Mouse (Mus musculus): ENCODE results near the gene Lamc1. TPM values are rescaled to one million over a fixed set of nuclear protein-coding genes. Genes with fewer than 3 reads are reported as not detected.
"Not testable (repeated sequence)": the region's sequence is repeated elsewhere in the genome, so short reads cannot be mapped to it uniquely, and the experiment has no call there.

Lamc1 gene
- total RNA-seq, 4 experiments from 2014 or later = 49.8 to 71.5 (median 61.8) TPM

- peak; percentile 59 for DNase-seq
Observed at GRCm38 (mm10) chr1:153331796-153332443, 666 bp downstream of the Lamc1 start.

- no peak for DNase-seq
Observed at GRCm38 (mm10) chr1:153331206-153331605, 1.4 kb downstream of the Lamc1 start.

DNA sequence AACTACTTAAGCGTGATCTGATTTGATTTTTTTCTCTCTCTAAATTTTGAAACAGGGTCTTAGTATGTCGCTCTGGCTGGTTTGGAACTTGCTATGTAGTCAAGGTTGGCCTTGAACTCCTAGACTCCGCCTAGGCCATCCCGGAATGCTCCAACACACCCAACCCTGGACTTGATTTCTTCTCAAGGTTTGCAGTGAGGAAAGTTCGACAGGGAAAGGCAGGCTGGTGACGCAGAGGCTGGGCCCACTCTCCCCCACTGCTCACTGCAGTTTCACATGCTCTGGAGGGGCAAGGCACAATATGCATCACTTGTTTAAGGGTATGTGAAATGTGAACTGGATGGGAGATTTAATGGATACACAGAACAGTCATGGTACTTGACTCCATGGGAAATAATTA, 3.3 kb downstream of the Lamc1 start:
- DNase-seq = no peak

- no peak for DNase-seq
Observed at GRCm38 (mm10) chr1:153327063-153327462, 5.5 kb downstream of the Lamc1 start.

- no peak for DNase-seq
Observed at GRCm38 (mm10) chr1:153326226-153326625, 6.4 kb downstream of the Lamc1 start.

GRCm38 (mm10) chr1:153321404-153321803, 11.2 kb downstream of the Lamc1 start:
- DNase-seq = no peak

DNA sequence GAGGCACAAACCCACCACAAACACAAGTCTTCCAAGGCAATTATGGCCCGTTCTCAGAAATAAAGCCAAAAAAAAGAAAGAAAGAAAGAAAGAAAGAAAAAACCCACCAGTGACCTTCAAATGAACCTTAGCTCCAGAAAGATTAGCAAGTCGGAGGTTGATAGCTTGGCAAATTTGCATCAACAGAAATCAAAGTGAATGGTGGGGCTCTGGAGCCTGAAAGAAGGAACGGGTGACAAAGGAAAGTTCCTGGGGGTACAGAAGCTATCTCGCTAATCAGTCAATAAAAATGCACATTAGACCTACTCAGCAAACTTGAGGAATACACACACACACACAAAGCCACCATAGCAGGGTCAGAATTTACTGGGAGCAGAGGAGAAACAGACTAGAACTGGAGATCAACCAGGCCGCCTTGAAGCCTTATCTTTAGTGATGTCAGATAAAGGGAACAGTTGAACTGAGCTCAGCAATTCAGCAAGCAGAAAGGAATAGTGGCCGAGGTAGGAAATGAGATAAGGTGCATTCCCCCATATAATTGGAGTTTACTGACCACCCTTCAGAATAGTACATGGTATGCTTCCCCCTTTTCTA, 11.9 kb downstream of the Lamc1 start:
- no peak for DNase-seq

- DNase-seq = no peak
Observed at GRCm38 (mm10) chr1:153320121-153320520, 12.5 kb downstream of the Lamc1 start.

DNA sequence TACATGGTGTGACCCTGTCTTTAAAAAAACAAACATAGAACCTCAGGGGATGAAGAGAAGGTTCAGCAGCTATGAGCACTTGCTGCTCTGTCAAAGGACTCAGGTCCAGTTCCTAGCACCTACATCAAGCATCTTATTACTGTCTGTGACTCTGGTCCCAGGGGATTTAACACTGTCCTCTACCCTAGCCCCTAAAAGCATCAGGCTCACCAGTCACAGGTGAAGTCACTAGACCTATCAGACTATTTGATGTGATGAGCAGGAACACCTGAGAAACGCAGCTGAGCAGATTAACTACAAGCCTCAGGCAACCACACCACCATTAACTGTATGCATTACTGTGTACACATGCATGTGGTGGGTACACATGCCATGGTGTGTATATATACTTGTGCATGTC, 13.8 kb downstream of the Lamc1 start:
- no peak for DNase-seq

- DNase-seq = no peak
Observed at GRCm38 (mm10) chr1:153318287-153318686, 14.3 kb downstream of the Lamc1 start.

DNA sequence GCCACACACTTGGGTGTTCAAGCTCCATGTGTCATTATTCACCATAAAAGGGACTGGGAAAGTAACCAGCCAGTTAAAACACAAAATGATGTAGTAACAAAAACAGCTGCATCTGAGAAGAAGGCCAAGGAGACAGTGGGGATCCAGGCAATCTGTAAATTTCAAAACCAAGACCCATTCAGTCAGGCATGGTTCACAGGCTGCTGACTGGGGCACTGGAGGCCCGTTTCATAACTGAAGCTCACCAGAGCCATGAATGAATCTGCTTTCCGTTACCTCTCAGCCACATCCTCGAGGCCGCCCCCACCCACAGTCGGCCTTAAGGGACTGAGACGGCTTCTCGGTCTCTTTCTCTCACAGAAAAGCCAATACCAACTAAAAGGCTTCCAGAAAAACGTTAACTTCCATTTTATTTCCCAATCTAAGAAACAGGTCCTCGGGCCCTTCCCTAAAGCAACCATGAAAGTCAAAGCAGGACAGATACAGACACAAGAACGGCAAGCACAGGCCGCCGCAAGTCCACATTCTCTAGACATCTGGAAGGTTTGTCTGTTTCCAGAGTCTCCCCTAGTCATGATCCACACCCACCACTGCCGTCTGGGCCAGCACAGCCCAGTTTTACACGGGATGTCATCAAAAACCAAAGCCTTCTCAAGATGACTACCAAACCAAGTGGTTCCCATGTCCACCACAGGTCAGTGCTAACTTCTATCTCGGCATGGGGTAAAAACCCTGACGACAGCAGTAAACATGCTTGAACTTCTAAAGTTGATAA, 14.9 kb downstream of the Lamc1 start:
- no peak for DNase-seq

DNA sequence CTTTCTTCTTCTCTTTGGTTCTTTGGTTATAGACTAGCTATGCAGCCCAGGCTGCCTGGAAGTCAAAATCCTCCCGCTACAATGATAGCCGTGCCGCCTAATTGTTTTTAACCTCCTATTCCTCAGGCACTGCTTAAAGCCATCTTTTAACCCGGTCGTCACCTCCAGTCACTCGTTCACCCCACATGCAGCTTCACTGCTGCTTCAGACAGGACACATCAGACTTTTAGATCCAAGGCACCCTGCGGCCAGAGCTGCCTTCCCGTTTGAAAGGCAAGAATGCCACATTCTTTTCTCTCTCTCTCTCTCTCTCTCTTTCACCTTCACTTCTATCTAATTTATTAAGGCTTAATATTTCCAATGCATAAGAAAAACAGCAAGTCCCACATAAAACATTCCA, 15.6 kb downstream of the Lamc1 start:
- DNase-seq = no peak

- no peak for DNase-seq
Observed at GRCm38 (mm10) chr1:153316286-153316685, 16.3 kb downstream of the Lamc1 start.

DNA sequence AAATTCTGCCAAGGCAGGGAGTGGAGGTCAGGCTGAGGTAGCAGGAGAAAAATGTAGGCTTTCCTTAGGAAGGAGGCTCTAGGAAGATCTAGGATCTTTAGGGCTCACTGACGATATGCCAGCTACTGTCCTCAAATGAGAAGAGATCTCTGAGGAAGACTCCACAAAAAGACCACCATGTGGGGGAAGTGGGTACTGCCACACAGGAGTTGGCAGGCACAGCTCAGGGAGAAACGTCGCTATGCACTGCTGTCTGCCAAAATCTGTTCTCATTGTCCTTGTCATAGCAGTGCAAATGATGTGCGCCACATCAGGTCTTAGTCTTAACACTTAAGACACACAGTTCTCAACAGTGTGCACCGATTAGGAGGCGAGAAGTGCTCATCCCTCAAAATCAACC, 17.5 kb downstream of the Lamc1 start:
- no peak for DNase-seq

GRCm38 (mm10) chr1:153312992-153313391, 19.6 kb downstream of the Lamc1 start:
- DNase-seq = no peak

DNA sequence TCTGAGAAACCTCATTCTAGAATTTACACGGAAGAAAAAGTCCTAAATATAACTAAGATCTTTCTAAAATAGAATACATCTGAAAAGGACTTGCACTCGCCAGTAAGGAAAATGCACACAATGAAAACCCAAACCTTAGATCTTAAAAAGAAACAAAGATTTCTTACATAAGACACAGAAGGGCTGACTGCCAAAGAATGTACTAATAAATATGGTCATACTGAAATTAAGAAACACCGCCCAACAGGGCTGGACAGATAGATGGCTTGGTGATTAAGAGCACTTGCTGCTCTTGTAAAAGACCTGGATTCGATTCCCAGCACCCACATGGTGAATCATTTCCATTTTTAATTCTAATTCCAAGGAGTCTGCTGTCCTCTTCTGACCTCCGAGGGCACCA, 22.4 kb downstream of the Lamc1 start:
- no peak for DNase-seq

DNA sequence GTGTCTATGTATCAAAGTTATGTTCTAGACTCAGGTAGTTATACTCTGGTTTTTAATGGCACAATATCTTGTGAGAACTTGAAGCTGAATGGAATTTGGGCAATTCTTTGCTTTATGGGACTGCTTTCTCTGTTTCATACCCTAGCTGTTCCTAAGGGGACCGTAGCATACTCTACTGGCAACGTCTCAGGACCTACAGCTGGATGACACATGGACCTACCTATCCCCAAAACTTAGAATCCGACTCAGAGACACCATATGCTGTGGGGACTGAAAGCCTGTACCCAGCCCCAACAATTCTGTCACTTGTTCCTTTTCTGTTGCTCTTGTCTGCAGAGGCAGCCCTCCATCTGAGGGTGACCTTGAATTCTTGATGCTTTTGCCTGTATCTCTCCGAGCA, 23.3 kb downstream of the Lamc1 start:
- DNase-seq = no peak

GRCm38 (mm10) chr1:153308915-153309296, 23.7 kb downstream of the Lamc1 start:
- DNase-seq = no peak

DNA sequence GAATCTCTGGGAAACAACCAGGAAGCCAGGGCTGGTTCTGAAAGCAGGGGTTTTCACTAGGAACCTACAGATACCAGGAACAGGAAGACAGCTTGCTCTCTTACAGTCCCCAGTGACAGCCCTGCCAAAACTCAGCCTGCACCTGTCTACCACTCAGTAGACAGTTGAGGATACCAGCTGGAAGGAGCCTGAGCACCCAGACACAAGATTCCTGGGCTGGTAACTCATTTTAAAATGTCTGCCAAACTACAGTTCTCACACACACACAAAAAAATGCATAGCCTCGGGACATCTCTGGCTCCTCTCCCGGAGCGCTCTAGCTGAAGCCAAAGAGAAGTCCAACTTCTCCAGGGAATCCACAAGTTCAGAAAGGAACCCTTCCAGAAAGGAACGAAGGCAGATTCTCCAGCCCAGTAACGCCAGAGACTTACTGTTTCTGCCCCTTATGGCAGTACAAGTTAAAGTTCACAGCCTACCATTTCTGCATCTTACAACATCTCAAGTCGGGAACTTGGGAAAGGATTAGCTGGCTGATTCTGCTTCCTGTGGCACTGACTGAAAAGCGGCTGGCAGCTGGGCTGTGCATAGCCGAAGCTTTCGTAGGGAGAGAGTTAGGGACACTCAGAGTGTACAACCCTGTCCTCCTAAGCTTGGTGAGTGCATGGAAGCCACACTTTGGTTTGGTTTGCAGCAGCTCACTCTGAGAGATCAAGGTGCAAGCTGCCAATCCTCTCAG, 24.2 kb downstream of the Lamc1 start:
- no peak for DNase-seq

GRCm38 (mm10) chr1:153307509-153308178, 24.9 kb downstream of the Lamc1 start:
- DNase-seq = no peak

DNA sequence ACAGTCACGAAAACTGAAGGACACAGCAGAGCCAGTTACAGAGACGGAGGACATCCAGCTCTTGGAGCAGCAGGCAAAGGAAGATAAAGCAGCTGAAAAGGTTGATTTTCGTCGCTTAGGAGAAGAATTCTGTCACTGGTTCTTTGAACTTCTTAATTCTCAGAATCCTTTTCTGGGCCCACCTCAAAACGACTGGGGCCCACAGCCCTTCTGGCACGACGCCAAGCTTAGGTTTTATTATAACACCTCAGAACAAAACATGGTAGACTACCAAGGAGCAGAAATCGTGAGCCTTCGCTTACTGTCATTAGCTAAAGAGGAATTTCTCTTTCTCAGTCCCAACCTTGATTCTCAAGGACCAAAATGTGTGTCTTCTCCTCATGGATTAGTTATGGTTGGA, 26.9 kb downstream of the Lamc1 start:
- DNase-seq = not testable (repeated sequence)

DNA sequence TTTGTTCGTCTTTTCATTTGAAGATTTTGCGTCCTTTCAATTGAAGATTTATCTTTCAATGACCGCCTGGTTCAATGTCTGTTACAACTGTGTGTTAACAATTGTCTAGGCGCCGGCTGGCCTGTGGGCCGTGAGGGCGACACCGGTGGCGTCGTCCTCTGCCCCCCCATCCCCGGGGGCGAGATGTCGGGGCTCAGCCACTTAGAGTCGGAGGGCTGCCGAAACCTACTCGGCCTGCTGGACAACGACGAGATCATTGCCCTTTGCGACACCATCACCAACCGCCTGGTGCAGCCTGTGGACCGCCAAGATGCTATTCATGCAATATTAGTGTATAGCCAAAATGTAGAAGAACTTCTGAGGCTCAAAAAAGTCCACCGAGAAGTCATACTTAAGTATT, 27.3 kb downstream of the Lamc1 start:
- DNase-seq = not testable (repeated sequence)

GRCm38 (mm10) chr1:153299436-153299835, 33.1 kb downstream of the Lamc1 start:
- not testable (repeated sequence) for DNase-seq

All from adrenal gland, adult 8-10 months (tissue).